Mouse (Mus musculus): ENCODE measurements around the gene Hemgn.

Hemgn gene

DNA sequence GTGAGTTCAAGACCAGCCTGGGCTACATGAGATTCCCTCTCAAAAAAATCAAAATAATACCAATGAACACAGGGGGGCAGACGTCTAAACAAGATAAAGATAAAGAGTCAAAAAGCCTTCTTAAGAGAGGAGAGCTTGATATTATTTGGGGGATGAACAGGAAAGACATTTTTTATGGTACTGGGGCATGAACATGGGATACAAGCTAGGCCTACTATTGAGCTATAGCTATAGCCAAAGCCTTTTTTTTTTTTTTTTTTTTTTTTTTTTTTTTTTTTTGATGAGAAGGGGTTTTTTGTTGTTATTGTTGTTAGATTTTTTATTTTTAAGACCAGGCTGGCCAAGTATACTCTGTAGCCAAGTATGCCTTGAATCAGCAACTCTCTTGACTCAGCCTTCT lies 1.2 kb downstream of the Hemgn start:
- no peak for DNase-seq (ENCODE audit: low read depth)

DNA sequence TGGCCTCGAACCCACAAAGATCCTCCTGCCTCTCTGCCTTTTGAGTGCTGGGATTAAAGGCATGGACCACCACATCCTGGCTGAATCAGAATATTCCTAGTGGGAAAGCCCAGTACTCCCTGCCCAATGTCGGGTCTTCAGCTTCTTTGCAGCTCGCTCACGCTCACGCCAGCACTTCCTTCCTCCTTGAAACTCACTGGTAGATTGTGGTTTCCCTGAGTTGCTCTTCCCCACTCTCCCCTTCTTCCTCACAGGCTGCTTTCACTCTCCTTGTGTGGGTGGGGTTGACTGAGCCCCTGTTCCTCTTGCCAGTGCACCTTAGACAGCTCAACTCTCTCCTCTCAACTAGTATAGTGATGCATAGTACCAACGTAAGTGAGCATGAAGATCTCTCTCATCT lies 1.8 kb downstream of the Hemgn start:
- DNase-seq (ENCODE audit: low read depth) = peak; percentile 57

DNA sequence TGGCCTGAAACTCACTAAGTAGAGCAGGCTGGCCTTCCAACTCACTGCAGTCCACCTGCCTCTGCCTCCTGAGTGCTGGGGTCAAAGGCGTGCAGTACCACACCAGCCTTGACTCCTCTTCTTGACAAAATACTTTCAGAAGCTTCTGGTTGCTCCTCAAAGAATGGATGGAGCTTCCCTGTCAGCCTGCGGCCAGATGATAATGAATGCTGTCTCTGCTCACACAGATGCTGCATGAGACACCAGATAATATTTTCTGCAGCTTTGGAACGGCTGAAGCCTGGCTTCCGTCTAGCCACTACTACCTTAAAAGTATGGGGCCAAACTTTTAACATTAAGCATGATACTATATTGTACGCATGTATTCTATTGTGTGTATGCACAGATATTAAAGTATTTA lies 2.6 kb downstream of the Hemgn start:
- DNase-seq (ENCODE audit: low read depth) = no peak

DNA sequence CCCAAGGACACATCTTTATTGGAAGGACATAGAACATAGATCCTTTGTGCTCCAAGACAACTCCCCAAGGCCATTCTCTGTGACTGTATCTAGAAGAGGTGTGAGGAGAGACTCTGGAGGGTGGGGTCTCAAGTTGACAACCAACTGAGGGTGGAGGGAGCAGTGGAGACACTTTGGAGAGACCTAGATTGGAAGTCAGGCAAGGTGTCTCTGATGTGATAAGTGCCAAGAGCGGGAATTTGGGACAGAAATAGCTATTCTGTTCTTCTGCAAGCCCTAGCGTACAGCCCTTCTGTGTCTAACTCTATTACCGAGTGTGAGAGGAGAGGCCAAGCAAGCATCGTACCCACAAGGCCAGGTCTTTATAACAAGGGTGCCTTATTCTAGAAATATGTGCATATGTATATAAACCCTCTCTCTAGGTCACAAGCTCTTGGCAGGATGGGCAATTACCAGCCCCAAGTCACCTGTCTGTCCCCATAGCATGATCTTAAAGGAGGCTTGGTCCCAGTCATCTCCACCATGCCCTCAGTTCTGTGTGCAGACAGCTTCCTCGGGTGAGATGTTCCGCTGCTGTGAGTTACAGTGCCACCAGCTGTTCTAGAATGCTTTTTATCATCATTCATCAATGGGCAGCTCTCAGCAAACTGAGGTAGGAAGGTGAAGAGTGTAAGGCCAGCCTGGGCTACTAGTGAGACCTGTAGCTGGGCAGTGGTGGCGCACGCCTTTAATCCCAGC lies 6.2 kb downstream of the Hemgn start:
- no peak for DNase-seq (ENCODE audit: low read depth)

DNA sequence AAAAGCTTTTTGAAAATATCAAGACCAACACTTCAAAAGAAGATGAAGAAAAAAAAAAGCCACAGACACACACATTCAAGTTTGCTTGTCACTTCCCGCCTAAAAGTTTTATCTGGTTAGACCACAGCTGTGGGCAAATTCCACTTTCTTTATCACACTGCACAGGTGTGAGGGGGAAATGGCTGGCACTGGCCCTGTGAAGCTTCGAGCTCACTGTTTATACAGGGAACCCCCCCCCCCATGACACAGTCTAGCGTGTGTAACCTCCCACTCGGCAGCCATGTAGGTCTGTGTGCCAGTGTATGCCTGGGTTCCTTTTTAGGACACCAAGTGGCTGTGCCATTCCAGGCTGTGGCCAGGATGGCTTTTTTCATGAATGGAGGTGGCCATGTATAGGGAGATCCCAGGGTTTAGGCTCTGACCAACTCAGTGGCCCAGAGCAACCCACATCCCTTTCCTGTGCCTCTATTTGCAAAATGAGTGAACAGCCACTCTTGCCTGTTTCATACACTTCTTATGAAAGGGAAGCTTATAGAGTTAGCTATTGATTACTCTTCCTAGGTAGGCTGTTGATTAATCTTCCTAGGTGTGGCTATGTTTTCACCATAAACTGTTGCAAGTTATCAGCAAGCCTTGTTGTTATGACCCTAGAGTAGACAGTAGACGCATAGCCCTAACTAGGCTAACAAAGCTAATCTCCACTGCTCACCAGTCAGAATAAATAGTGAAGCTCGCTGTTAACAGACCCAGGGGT lies 9.1 kb downstream of the Hemgn start:
- peak; percentile 84 for DNase-seq (ENCODE audit: low read depth)

DNA sequence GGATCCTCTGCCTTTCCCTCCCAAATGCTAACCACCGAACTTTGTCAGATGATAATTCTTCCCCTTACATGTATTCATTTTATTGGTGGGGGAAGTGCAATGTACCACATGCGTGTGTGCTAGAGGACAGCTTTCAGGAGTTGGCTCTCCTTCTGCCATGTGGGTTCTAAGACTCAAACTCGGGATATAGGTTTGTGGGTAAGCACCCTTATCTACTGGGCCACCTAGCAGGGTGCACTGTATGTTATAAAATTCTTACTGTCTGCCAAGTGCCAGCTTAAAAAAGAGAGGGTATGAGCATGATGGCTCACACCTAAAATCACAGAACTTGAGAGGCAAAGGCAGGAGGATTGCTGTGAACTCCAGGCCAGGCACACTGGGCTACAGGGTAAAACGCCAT lies 14.5 kb downstream of the Hemgn start:
- DNase-seq (ENCODE audit: low read depth) = no peak

DNA sequence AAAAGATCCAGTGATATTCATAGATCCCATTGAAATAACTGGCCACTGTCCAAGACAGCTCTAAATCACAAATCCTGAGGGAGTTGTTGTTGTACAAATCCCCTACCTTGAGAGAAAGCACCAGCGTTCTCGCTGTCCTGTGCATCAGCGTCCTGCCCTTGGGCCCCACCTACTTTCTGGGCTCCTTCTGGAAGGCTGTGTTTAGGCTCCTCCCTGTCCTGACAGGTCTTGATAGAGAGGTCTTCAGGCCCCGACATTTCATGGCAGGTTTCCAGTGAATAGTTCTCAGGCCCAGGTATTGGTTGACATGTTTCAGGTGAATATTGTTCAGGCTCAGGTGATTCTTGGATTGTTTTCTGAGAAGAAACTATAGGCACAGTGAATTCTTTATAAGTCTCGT lies 17.6 kb downstream of the Hemgn start:
- no peak for DNase-seq (ENCODE audit: low read depth)

DNA sequence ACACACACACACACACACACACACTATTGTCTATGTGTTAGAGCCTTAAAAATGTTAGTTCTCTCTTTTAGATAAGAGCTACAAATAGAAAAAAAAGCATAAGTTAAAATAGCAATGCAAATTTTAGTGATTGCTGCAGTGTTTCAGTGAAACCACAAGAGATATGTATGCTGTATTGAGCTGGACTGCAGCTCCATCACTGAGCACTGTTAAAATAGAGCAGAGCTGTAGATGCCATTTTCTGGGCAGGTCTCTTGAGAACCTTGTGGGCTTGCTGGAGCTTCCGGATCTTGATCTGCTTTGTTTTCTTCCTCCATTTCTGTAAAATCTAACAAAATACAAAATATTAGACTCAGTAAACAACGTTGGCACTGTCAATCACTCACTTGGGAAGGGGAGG lies 18.9 kb downstream of the Hemgn start:
- DNase-seq (ENCODE audit: low read depth) = no peak

DNA sequence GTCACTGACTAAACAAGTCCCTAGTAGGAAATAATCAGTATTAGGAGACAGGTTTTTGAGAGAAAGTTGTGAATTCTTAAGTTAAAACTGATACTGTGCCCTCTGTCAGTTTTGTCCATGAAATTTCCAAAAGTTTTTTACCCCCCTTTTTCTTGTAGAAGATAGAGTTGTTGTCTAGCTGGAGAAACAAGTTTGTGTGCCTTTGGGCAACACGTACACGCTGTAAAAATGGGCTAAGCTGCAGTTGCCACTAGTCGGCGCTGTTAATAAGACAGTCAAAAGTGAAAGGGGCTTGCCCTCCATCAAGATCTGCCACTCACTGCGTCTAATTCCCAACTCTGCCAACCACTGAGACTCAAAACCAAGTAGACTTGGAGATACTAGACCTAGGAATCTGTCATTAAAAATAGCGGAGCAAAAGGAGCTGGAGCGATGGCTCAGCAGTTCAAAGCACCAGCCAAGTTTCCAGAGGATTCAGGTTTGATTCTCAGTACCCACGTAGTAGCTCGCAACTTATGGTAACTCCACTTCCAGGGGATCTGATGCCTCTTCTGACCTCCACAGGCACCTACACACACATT lies 22.8 kb downstream of the Hemgn start:
- peak; percentile 96 for DNase-seq (ENCODE audit: low read depth)

DNA sequence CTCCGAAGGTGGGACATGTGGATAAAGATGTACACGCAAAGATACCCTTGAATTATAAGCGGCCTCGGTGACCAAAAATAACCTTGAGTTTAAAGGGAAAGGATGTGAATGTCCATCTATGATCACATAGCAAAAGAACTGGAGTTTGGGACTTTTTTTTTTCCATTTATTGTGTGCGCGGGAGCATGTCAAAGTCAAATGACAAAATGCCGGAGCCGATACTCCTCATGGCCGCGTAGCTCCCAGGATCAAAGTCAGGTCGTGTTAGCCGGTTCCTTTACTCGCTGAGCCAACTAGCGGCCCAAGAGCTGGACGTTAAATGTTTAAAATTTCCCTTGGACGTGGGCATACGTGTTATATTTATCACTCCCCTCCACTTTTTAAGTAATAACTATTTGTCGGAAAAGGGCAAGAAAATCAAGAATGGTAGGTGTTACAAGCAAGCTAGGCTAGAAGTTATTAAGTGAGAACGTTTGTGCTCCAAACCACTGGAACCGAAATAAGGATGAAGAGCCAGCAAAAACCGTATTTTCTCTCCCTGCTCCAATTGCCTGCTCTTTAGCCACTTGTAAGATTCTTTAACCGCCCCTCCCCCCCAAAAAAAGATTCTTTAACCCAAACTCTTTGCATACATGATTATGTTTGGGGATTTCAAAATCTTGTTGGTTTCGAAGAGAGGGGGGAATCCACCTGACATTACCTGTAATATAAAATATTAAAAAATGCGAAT lies 23.5 kb downstream of the Hemgn start:
- DNase-seq (ENCODE audit: low read depth) = no peak

DNA sequence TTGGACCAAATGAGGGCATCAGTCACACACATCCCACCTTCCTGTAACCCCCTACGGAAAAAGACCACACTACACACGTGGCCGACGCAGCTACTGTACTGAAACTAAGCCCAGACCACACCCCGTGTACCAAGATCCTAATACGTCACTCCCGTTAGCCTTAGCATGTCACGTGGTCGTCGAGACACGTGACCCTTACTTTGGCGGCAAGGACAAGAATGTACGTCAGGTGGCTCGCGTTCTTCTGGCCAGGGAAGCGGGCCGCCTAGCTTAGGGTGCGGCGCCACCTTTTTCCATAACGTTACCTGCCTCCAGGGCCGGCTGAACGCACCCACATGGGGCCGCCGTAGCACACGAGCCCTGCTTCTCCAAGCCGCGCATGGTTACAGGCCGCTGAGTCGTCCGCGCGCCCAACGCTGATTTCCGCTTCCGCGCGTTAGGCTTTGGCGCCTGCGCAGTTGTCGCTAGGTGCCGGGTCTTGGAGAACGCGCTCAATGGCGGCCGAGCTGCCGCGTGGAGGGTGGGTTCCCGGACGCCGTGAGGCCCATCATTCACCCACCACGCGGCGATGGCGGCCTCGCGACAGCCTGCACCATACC lies 24.2 kb downstream of the Hemgn start, which contains the start of gene Trmo:
Trmo (minus strand) TSS at position 425 of the 599 bp plus-strand sequence.
- DNase-seq (ENCODE audit: low read depth) = peak; percentile 99

DNA sequence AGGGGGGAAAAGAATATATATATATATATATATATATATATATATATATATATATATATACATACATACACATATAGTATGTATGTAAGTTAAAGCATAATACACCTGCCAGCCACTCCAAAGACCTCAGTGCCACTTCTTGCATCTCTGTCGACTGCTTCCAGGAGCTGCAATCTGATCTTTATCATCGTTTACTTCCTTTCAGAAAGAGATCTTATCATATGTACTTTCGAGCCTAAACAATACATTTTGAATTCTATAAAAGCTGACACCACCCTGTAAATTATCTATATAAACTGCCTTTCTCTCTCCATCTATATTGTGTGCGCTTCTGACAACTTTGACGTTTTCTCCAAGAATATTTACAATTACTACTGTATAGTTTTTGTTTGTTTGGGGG lies 24.8 kb downstream of the Hemgn start:
- DNase-seq (ENCODE audit: low read depth) = no peak

DNA sequence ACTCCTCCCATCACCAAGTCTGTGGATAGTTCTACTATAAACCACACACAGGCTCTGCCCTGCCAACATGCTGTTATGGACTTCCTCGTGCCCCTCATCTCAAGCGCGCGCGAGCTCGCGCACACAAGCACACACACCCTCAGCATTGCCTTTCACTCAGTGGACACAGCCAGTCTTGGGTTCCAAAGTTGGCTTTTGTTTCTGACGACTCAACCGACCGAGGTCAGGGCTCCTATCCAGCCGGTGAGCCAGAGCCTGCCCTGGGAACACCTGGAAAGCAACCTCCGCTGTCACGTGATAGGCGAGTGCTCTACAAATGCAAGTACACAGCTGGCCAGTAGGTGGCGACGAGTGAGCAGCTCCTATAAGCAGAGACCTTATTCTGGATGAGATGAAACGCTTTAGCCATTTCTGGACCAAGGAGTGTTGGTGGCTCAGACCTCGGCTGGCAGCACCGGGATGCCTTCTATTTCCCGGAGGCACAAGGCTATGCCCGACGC lies 38.4 kb downstream of the Hemgn start:
- peak; percentile 80 for DNase-seq (ENCODE audit: low read depth)

DNA sequence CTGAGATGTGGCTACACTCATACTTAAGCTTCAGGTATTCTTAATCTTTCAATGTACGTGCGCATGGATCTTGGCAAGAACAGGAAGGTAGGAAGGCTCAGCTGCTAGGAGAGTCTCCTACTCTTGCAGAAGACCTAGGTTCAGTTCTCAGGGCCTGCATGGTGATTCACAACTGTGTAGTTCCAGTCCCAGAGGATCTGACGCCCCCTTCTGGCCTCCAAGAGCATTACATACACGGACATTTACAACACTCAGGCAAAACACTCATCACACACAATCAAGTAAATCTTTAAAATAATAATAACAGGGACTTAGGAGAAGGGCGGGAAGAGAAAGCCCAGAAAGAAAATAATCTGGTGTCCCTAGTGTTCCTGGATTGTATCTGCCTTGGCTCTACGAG lies 38.9 kb downstream of the Hemgn start:
- DNase-seq (ENCODE audit: low read depth) = peak; percentile 67

DNA sequence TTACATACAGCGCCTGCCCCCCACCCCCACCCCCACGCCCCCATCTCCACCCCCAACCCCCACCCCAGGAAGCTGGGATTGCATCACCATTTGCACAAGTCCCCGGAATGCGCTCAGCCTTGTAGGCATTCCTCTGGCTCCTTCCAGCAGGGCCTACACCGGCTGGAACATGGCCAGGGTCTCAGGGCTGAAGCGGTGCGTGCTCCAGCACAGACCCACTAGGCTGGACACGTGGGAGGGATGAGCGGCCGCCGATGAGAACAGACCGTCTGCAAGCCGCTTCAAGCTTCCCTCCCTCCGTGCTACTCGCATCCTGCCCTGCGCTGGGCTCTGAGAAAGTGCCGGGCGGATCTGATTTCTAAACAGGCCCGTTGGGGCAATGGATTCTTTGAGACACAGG lies 42.3 kb downstream of the Hemgn start:
- no peak for DNase-seq (ENCODE audit: low read depth)

DNA sequence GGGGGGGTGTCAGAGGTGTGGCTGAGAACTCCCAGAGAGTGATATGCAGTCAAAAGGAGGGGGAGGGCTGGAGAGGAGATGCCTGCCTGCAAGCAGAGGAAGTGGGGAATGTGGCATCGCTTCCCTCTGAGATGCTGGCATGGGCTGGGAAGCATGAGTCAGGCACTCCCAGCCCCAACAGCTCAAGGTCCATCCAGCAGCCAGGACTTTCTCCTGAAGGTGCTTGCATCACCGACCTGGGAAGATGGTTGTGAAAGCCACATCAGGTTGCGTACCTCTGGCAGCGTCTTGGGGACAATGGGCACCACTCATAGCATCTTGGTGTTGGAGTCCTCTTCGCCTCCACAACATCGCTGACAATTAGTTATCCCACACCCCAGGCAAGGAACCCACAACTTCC lies 42.9 kb downstream of the Hemgn start:
- DNase-seq (ENCODE audit: low read depth) = no peak

DNA sequence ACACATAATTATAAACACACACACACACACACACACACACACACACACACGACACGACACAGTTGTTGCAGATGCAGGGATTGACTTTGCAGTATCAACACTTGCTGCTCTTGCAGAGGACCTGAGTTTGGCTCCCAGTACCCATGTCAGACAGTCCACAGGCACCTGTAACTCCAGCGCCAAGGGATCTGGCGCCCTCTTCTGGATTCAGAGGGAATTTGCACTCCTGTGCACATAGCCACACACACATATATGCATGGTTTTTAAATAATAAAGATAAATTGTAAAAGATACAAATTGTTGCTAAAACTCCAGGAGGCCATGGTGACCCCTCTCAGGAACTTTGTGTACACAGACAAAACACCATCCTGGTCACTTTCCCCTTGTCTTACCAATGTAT lies 44.2 kb downstream of the Hemgn start:
- DNase-seq (ENCODE audit: low read depth) = no peak

DNA sequence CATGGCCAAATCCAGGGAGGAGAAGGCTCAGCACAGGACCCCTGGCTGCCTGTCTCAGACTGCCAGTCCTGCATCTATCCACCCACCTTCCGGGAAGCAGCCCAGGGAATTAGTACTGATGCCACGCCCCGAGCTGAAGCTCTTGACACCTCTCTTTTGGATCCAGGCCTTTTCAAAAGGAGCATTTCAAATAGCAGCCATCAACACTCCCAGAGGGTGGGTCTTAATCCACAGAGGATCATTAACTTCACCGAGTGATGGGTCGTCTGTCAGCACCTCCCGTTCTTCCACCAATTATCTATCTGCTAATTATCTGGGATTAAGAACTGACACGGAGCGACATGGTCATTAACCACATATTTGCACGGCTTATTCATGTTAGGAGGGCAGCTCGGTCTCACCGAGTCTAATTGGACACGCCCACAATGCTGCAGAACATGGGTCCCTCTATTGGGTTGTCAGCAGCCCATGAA lies 45.8 kb downstream of the Hemgn start:
- no peak for DNase-seq (ENCODE audit: low read depth)

DNA sequence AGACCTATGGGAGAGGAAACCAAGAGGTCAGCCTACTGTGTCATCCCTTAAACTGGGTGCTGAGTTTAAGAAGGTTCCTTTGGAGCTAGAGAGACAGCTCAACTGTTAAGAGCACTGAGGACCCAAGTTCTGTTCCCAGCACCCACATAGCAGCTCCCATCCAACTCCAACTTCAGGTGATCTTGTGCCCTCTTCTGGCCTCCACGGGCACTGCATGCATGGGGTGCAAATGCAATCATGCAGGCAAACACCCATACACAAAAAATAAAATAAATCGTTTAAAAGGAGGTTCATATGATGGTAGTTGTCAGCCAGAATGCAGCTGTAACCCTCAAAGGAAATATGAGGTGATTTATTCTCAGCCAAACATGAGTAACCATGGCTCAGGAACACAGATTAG lies 48.9 kb downstream of the Hemgn start:
- DNase-seq (ENCODE audit: low read depth) = no peak

DNA sequence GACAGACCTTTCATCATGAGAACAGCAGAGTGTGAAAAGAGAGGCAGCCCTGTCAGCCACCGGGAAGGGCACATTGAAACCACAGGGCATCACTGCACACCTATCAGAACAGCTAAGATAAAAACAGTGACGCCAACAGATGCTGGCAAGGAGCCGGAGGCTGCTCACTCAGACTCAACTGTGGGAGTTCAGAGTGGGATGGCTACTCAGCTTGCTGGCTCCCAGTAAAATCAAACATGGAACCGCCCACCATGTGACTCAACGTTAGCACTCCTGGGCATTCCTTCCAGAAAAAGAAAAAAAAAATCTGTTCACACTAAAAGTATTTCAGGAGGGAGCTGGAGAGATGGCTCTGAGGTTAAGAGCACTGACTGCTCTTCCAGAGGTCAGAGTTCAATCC lies 52.0 kb downstream of the Hemgn start:
- DNase-seq (ENCODE audit: low read depth) = no peak

DNA sequence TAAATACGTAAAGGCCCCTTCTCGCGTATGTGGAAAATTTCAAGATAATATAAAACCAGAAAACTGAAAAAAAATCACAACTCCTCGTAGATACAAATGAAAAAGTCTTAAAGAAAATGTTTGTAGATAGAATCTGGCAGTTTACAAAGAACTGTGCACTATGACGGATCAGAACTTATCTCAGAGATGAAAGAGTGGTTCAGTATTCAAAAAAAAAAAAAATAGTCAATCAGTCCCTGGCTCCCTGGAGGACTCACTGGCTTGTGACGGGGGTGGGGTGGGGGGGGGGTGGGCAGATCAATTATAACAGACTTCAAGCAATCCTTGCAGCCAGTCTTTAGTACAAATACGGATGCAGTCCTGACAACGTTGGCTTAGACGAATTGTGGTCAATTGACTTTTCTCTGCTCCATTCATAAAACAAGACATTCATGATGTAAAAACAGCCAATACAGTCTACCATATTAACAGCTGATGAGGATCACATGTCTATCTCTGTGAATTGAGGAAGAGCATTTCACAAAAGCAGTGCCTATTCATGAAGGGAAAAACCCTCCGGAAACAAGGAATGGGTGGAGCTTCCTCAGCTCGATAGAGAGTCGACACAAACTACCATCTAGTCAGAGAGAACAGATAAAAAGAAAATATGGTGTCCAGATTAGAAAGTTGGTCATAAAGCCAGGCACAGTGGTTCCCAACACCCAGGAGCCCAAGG lies 53.6 kb downstream of the Hemgn start:
- no peak for DNase-seq (ENCODE audit: low read depth)

Data from naive thymus-derived CD4-positive, alpha-beta T cell, adult 2 months (primary cell).